Mouse (Mus musculus) layer of hippocampus, adult 18-20 months (tissue): ENCODE measurements around the gene Fam43b. TPM values are rescaled to one million over a fixed set of nuclear protein-coding genes. Genes with fewer than 3 reads are reported as not detected.

Experiments
- DNase-seq, 2 experiments: peaks; one replicate each; pipeline ENCODE4 v3.0.0; 2022; ENCODE audit warnings: low spot score in 2 of 2
- total RNA-seq, 2 experiments: library from RNA; stranded (reverse); gene quantifications; 2 replicates each; pipeline ENCODE4 v1.2.3; 2021

Gene Fam43b
- total RNA-seq, 2 experiments from 2014 or later, result 31.8 to 34.3 TPM

GRCm38 (mm10) chr4:138353438-138354171 is 42.7 kb downstream of the Fam43b start:
- no peak for DNase-seq

DNA sequence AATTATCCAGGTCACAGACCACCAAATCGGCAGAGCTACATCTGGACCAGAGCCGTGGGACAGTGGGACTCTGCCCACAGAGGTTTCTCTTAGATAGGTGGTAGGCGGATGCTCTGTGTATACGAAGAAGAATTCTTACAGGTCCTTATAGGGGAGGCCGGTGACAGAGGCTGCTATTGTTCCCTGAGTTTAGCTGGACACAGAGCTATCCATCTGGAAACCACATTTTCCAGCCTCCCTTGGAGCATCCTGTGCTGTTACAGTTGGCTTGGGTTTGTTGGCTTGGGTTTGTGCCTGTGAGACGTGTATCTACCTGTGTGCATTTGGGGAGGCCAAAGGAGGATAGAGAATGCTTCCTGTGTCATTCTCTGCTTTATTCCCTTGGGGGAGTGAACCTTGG is 43.6 kb downstream of the Fam43b start:
- DNase-seq, result no peak

DNA sequence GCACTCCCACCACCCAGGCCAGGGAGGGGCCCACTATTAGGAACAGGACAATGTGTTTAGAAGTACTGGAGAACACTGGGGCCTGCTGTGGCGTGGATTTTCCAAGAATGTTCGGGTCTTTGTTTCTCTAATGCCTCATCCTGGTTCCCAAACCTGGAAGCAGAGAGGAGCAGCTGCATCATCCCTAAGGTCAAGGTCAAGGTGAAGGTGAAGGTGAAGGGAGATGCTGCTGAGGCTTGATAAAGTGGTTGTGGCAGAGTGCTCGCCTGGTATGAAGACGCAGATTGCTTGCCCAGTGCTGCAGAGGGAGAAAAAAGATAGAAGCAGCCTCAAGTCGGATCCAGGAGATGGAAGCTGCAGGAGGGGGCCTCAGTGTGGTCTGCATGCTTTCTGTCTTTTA is 44.5 kb downstream of the Fam43b start:
- no peak for DNase-seq

DNA sequence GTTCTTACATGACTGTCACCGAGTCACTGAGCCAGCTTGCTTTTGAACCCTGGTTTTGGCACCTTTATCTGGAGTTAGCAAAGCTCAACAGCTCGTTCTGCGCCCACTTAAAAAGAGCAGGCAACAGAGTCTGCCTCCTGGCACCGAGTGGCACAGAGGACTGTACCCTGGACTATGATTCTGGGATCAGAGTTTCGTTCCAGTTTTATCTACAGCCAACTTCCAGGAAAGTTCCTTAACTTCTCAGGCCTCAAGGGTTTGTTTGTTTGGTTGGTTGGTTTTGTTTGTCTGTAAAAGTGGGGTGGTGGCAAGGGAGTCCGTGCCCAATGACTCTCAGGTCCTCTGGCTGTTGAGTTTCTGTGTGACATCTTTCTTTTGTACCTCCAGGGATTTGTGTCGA is 47.6 kb downstream of the Fam43b start:
- peak in 1 of 2 experiments; percentile 50 for DNase-seq

DNA sequence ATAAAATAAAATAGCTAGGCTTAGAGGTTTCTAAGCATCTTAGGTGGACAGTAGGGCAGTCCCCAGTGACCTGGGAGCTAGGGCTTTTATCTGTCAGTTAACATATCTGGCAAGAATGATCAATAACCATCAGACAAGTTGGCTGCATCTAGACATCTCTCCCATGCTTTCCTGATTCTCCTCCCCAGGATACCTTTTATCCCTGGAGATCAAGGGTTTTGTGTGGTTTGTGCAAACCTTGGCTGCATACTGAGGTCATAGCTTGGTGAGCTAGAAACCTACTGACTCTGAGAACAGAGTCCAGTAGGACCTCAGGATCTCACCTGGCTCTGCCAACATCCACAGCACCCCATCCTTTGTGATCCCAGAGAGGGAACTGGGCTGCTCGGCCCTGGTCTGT is 49.0 kb downstream of the Fam43b start:
- no peak for DNase-seq

GRCm38 (mm10) chr4:138344891-138345545 is 51.3 kb downstream of the Fam43b start:
- DNase-seq, result no peak

Other genes starting within 250 kb of the Fam43b start
- 100 to 1,000 TPM; 188 to 202 TPM for gene Hp1bp3, start 180.2 kb downstream of the Fam43b start, total RNA-seq
- 10 to 100 TPM; 50.7 to 57.3 TPM for gene Sh2d5, start 146.1 kb downstream of the Fam43b start, total RNA-seq
- 10 to 100 TPM; 21.9 to 22.4 TPM for gene Kif17, start 146.1 kb downstream of the Fam43b start, total RNA-seq
- gene Ddost, start 91.8 kb downstream of the Fam43b start, total RNA-seq, result 10 to 100 TPM; 93.0 to 96.1 TPM
- 100 to 1,000 TPM; 309 to 311 TPM for gene Pink1, start 70.2 kb downstream of the Fam43b start, total RNA-seq
- 1 to 10 TPM; 1.7 to 2.4 TPM for gene Cda, start 28.5 kb downstream of the Fam43b start, total RNA-seq
- 10 to 100 TPM; 67.3 to 68.5 TPM for gene Mul1, start 38.1 kb upstream of the Fam43b start, total RNA-seq
- 100 to 1,000 TPM; 405 to 413 TPM for gene Camk2n1, start 57.8 kb upstream of the Fam43b start, total RNA-seq
- 1 to 10 TPM; 4.3 to 4.6 TPM for gene Vwa5b1, start 239.4 kb upstream of the Fam43b start, total RNA-seq